Mouse (Mus musculus) brain, embryonic 14.5 days (tissue): ENCODE measurements around the gene Trim14. TPM values are rescaled to one million over a fixed set of nuclear protein-coding genes. Genes with fewer than 3 reads are reported as not detected.
A peak's percentile ranks its signal among the peaks of the same experiment; 100 is the strongest.
"Not testable (repeated sequence)": the region's sequence is repeated elsewhere in the genome, so short reads cannot be mapped to it uniquely, and the experiment has no call there.

Experiments used
- DNase-seq: peaks from one replicate; pipeline ENCODE4 v3.0.0-alpha.2; 2011; ENCODE audit warnings: low read depth
- CTCF ChIP-seq: fragments of 200-500 bp; IDR thresholded peaks from 2 replicates; pipeline ENCODE4 v1.5.1; 2012; ENCODE audit warnings: inconsistent platforms, mild to moderate bottlenecking, moderate library complexity, borderline replicate concordance; ENCODE audit not compliant: insufficient read depth, insufficient read length; ENCODE audit errors: extremely low read depth
- POLR2A ChIP-seq: fragments of 200-500 bp; IDR thresholded peaks from 2 replicates; pipeline ENCODE4 v1.6.1; 2012; ENCODE audit warnings: mild to moderate bottlenecking, inconsistent platforms, borderline replicate concordance; ENCODE audit not compliant: poor library complexity, insufficient read depth, insufficient read length, severe bottlenecking; ENCODE audit errors: extremely low read depth
- polyA plus RNA-seq: library from polyadenylated mRNA; depleted of rRNA; stranded (reverse); fragments of >200 nt; gene quantifications from 2 replicates; pipeline ENCODE4 v1.2.3, GENCODE M21; 2012; rRNA removed

The Trim14 gene
- 0.50 and 0.82 TPM in 2 replicates for polyA plus RNA-seq

DNA sequence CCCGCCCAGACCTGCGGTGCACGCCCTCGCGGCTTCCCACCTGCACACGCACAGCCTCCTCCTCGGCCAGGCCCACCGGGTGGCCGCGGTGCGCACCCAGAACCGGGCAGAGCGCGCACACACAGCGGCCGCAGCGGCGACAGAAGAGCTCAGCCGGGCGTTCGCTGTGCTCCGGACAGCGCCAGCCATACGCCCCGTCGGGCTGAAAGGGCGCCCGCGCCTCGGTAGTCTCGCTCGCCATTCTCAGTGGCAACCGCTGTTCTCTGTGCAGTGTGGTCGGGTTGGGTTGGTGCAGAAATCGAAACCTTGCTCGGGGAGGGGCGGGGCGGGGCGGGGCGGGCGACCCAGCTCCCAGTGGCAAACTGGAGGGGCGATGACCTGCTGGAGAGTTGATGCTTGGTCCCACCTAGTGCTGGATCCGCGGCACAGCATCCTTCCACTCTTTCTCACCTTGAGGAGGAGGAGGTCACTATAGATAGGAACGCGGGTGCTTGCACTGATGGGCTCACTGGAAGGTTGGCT is at the start of gene Trim14:
TSS of gene Trim14 (minus strand) at position 302 of the 522 bp plus-strand sequence.
- TF ChIP-seq CTCF (peak; percentile 28; the same call in 1 of the 2 replicates), POLR2A (no peak)
- DNase-seq: peak; percentile 28

DNA sequence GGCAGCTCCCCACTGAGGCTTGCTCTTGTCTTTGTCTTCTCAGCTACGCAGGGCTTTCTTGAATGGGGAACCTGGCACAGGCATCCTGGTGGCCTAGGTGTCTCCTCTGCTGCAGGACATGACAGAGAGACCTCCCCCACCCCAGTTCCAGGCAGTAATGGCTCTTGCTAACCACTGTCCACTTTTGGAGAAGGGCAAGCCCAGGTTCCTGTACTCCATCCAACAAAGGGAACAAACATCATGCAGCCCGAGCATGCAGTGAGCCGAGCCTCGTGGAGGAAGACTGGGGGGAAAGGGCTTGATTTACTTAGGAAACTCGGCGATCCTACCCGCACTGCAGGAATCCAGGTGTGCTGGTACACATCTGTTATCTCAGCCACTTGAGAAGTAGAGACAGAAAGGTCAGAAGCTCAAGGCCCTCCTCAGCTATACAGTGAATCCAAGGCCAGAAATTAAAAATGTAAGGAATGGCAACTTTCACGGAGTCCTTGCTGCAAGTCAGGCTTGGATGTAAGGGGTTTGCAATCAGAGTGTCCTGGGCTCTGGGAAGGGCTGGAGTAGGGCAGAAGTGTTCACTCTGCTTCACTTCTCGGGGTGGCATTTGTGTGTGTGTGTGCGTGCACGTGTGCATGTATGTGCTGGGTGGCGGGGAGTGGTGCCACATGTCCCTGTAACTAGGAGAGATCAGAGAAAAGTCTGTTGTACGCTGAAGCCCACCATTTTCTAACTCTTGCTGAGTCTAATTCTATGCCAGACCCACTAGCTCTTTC is 49.3 kb upstream of the Trim14 start:
- TF ChIP-seq POLR2A (no peak), CTCF (no peak)
- DNase-seq: no peak

DNA sequence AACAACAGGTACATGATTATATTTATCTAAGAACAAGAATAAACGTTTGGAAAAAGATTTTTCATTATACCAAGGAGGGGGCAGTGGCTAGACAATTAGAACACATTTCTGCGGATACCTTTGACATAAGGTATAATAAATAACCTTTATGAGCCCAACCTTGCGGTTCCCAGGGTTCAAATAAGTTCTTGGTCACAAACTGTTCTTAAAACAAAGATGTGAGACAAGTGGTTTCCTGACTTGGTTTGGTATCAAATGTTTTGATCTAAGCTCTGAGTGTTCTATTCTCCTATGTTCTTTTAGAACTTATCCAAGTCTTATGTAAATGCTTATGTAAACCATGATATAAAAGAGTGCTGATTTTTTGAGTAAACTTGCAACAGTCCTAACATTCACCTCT is 48.6 kb upstream of the Trim14 start:
- not testable (repeated sequence) for DNase-seq

DNA sequence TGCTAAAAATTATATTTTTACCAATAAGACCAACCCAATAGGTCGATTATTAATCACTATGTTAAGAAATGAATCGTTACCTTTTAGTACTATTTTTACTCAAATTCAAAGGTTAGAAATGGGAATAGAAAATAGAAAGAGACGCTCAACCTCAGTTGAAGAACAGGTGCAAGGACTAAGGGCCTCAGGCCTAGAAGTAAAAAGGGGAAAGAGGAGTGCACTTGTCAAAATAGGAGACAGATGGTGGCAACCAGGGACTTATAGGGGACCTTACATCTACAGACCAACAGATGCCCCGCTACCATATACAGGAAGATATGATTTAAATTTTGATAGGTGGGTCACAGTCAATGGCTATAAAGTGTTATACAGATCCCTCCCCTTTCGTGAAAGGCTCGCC is 48.1 kb upstream of the Trim14 start:
- not testable (repeated sequence) for DNase-seq

DNA sequence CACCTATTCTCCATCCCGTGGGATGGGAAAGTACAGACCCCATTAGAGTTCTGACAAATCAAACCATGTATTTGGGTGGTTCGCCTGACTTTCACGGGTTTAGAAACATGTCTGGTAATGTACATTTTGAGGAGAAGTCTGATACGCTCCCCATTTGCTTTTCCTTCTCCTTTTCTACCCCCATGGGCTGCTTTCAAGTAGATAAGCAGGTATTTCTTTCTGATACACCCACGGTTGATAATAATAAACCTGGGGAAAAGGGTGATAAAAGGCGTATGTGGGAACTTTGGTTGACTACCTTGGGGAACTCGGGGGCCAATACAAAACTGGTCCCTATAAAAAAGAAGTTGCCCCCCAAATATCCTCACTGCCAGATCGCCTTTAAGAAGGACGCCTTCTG is 46.1 kb upstream of the Trim14 start:
- DNase-seq: not testable (repeated sequence)

DNA sequence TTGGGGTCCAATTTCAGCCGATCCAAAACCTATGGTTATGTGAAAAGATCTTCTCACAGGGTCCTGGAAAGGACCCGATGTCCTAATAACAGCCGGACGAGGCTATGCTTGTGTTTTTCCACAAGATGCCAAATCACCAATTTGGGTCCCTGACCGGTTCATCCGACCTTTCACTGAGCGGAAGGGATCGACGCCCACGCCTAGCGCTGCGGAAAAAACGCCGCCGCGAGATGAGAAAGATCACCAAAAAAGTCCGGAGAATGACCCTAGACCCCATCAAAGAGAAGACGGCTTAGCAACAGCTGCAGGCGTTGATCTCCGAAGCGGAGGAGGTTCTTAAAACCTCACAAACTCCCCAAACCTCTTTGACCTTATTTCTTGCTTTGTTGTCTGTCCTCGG is 45.6 kb upstream of the Trim14 start:
- not testable (repeated sequence) for DNase-seq

DNA sequence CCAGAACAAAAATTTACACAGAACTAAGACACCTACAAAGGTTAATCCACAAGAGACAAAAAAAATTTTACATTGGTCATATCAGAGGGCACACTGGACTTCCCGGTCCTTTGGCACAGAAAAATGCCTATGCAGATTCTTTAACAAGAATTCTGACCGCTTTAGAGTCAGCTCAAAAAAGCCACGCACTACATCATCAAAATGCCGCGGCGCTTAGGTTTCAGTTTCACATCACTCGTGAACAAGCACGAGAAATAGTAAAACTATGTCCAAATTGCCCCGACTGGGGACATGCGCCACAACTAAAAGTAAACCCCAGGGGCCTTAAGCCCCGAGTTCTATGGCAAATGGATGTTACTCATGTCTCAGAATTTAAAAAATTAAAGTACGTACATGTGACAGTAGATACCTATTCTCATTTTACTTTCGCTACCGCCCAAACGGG is 44.9 kb upstream of the Trim14 start:
- DNase-seq: not testable (repeated sequence)

DNA sequence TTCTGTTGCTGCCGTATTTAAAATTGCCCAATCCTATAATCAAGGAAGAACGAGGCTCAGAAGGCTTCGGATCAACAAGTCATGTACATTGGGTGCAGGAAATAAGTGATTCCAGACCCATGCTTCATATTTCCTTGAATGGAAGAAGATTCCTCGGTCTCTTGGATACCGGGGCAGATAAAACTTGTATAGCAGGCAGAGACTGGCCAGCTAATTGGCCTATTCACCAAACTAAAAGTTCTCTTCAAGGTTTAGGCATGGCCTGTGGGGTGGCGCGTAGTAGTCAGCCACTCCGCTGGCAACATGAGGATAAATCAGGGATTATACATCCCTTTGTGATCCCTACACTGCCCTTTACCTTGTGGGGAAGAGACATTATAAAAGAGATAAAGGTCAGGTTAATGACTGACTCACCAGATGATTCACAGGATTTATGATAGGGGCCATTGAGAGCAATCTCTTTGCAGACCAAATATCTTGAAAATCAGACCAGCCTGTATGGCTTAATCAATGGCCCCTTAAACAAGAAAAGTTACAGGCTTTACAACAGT is 42.9 kb upstream of the Trim14 start:
- not testable (repeated sequence) for DNase-seq

DNA sequence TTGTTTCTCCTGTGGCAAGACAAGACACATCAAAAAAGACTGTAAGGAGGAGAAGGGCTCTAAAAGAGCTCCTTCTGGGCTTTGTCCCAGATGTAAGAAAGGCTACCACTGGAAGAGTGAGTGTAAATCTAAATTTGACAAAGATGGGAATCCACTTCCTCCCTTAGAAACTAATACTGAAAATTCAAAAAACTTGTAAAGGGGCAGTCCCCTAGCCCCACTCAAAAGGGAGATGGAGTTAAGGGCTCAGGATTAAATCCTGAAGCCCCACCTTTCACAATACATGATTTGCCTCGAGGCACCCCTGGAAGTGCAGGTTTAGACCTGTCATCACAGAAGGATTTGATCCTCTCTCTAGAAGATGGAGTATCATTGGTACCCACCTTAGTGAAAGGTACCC is 42.3 kb upstream of the Trim14 start:
- no peak for TF ChIP-seq POLR2A
- TF ChIP-seq CTCF: no peak
- no peak for DNase-seq

DNA sequence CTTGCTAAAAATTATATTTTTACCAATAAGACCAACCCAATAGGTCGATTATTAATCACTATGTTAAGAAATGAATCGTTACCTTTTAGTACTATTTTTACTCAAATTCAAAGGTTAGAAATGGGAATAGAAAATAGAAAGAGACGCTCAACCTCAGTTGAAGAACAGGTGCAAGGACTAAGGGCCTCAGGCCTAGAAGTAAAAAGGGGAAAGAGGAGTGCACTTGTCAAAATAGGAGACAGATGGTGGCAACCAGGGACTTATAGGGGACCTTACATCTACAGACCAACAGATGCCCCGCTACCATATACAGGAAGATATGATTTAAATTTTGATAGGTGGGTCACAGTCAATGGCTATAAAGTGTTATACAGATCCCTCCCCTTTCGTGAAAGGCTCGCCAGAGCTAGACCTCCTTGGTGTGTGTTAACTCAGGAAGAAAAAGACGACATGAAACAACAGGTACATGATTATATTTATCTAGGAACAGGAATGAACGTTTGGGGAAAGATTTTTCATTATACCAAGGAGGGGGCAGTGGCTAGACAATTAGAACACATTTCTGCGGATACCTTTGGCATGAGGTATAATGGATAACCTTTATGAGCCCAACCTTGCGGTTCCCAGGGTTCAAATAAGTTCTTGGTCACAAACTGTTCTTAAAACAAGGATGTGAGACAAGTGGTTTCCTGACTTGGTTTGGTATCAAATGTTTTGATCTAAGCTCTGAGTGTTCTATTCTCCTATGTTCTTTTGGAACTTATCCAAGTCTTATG is 39.8 kb upstream of the Trim14 start:
- DNase-seq: not testable (repeated sequence)

DNA sequence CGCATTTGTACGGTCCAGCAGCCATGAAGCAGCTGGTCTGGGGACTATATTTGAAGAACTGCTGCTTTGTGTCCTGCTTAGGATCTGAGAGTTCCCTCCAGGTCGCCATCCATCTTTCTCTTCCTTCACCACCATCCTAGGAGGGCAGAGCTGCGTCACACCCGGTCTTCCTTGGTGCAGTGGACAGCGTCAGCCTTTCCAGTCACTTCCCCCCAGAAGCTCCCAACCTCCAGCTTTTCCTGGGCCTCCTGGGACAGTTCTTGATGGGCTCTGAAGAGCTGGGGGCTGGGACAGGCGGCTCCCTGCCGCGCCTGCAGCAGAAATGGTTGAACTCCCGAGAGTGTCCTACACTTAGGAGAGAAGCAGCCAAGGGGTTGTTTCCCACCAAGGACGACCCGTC is 38.9 kb upstream of the Trim14 start:
- TF ChIP-seq CTCF: no peak
- TF ChIP-seq POLR2A: no peak
- no peak for DNase-seq

DNA sequence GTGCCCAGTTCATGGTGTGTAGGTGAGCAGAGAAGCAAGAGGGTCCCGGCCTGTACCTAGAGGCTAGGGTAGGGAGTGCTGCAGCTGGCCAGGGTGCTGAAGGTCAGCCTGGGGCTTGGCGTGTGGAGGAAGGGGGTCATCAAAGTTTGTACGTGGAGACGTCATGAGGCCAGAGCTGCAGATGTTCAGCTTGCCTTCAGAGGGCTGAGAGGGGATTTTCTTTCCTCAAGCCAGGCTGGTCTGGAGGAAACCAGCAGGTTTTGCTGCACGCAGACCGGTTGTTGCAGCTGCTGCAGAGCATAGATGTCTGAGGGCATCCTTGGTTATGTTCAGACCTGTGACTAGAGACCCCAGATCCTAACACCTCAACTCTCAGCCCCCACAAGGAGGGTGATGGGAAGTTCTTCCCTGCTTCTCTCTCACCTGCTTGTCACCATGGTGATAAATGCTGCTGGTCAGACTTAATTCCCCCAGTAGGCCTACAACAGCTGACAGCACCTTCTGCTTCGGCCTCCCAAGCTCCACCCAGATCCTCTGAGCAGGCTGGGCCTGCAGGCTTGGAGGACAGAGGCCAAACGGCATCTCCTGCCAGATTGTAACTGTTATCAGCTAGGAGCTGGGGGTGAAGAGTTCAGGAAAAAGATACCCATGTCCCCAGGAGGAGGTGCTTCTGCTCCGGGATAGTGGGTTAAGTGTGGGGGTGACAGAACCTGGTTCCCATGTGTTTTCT is 38.2 kb upstream of the Trim14 start:
- no peak for TF ChIP-seq POLR2A
- TF ChIP-seq CTCF: no peak
- no peak for DNase-seq

DNA sequence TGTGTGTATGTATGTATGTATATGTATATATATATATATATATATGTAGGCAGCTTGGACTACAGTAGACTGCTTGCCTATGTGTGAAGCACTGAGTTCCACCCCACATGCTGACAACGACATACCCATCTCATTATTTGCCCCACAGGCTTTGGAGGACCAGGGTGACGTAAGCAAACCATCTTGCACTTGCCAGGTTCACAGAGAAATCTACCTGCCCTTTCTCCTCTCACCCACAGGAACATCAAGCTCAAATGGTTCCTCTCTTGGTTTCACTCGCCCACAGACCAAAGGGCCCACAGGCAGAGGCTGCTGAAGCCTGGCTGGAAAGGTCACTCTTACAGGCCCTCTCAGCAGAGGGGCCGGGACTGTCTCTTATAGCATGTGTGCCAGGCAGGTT is 36.7 kb upstream of the Trim14 start:
- TF ChIP-seq POLR2A (no peak), CTCF (no peak)
- no peak for DNase-seq
